Mouse (Mus musculus): ENCODE results near the gene Cyp19a1.
A peak's percentile ranks its signal among the peaks of the same experiment; 100 is the strongest.

Cyp19a1 gene

GRCm38 (mm10) chr9:54168425-54168824, 99.5 kb downstream of the Cyp19a1 start:
- no peak for DNase-seq

GRCm38 (mm10) chr9:54163117-54163516, 104.8 kb downstream of the Cyp19a1 start:
- DNase-seq = peak; percentile 50

GRCm38 (mm10) chr9:54153679-54154078, 114.2 kb downstream of the Cyp19a1 start:
- peak; percentile 58 for DNase-seq

GRCm38 (mm10) chr9:54139191-54139590, 128.7 kb downstream of the Cyp19a1 start:
- DNase-seq = no peak
